Mouse (Mus musculus): ENCODE measurements around the gene Slc15a4. TPM values are rescaled to one million over a fixed set of nuclear protein-coding genes. Genes with fewer than 3 reads are reported as not detected.

Gene Slc15a4
- polyA plus RNA-seq (2012; ENCODE audit: low replicate concordance) = 43.4 and 74.1 TPM in 2 replicates

GRCm38 (mm10) chr5:127632167-127633145 lies at the start of gene Slc15a4, which contains the start of gene Glt1d1:
TSS of gene Slc15a4 (minus strand) at chr5:127632897.
TSS of gene Glt1d1 (plus strand) at chr5:127632262.

Other genes starting within 250 kb of the Slc15a4 start
- 0.07 and 0.12 TPM in 2 replicates for gene Glt1d1, start 635 bp downstream of the Slc15a4 start, polyA plus RNA-seq (2012; ENCODE audit: low replicate concordance)